Mouse (Mus musculus): ENCODE measurements around the gene Gm47841. TPM values are rescaled to one million over a fixed set of nuclear protein-coding genes. Genes with fewer than 3 reads are reported as not detected.

Gene Gm47841
- polyA plus RNA-seq, 1 experiment from 2014 or later: not detected

- ATAC-seq (ENCODE audit: extremely low read depth, insufficient number of reproducible peaks, low FRiP score, low TSS enrichment): no peak
- no peak overlapping the region for H3K4me2 ChIP-seq
Observed at GRCm38 (mm10) chr15:101054541-101054940, 7.3 kb upstream of the Gm47841 start.

GRCm38 (mm10) chr15:101053832-101054459, 6.7 kb upstream of the Gm47841 start:
- WGBS: 9% methylated on average over 53 of the region's 65 CpGs
- no peak for ATAC-seq (ENCODE audit: extremely low read depth, insufficient number of reproducible peaks, low FRiP score, low TSS enrichment)
- peaks cover 98% of the 10 kb centered on the region for H3K27me3 ChIP-seq (replicated peaks)
- H3K4me1 ChIP-seq: peaks cover 14% of the 10 kb centered on the region
- no peak overlapping the region for H3K27ac ChIP-seq (replicated peaks)
- H3K4me3 ChIP-seq: peak overlapping the region; percentile 53
- H3K9me3 ChIP-seq: no peaks in the 10 kb centered on the region
- peak overlapping the region; percentile 70 for H3K9ac ChIP-seq
- peak overlapping the region; percentile 76 for H3K4me2 ChIP-seq
- H3K36me3 ChIP-seq: peaks cover 11% of the 10 kb centered on the region; the same call in 1 of the 2 replicates

More at GRCm38 (mm10) chr15:101054541-101054940, 7.3 kb upstream of the Gm47841 start:
- H3K9me3 ChIP-seq: no peaks in the 10 kb centered on the region
- no peak overlapping the region for H3K27ac ChIP-seq (replicated peaks)
- WGBS: 74% methylated on average over 10 of the region's 10 CpGs
- H3K36me3 ChIP-seq: peaks cover 11% of the 10 kb centered on the region; the same call in 1 of the 2 replicates
- no peak overlapping the region for H3K9ac ChIP-seq
- peaks cover 14% of the 10 kb centered on the region for H3K4me1 ChIP-seq
- peaks cover 92% of the 10 kb centered on the region for H3K27me3 ChIP-seq (replicated peaks)
- H3K4me3 ChIP-seq: no peak overlapping the region

- no peaks in the 10 kb centered on the region for H3K9me3 ChIP-seq
- H3K4me2 ChIP-seq: peak overlapping the region; percentile 76
- H3K9ac ChIP-seq: peak overlapping the region; percentile 70; the same call in 1 of the 2 replicates
- H3K4me1 ChIP-seq: peaks cover 14% of the 10 kb centered on the region
- no peak for ATAC-seq (ENCODE audit: extremely low read depth, insufficient number of reproducible peaks, low FRiP score, low TSS enrichment)
- H3K27ac ChIP-seq (replicated peaks): no peak overlapping the region
- H3K27me3 ChIP-seq (replicated peaks): peaks cover 100% of the 10 kb centered on the region
- H3K4me3 ChIP-seq: peak overlapping the region; percentile 53
- H3K36me3 ChIP-seq: peaks cover 11% of the 10 kb centered on the region; the same call in 1 of the 2 replicates
- 16% methylated on average over 115 of the region's 120 CpGs for WGBS
Observed at GRCm38 (mm10) chr15:101052560-101053501, 5.6 kb upstream of the Gm47841 start.

- no peaks in the 10 kb centered on the region for H3K9me3 ChIP-seq
Observed at GRCm38 (mm10) chr15:101051869-101052268, 4.7 kb upstream of the Gm47841 start.

GRCm38 (mm10) chr15:101048338-101048896, 1.2 kb upstream of the Gm47841 start:
- peaks cover 100% of the 10 kb centered on the region for H3K27me3 ChIP-seq (replicated peaks)
- H3K4me2 ChIP-seq: no peak overlapping the region
- H3K36me3 ChIP-seq: peaks cover 10% of the 10 kb centered on the region; the same call in 1 of the 2 replicates
- H3K4me1 ChIP-seq: peaks cover 23% of the 10 kb centered on the region
- ATAC-seq (ENCODE audit: extremely low read depth, insufficient number of reproducible peaks, low FRiP score, low TSS enrichment): no peak
- H3K27ac ChIP-seq (replicated peaks): no peak overlapping the region
- WGBS: 52% methylated on average over 5 of the region's 5 CpGs
- H3K9me3 ChIP-seq: no peaks in the 10 kb centered on the region
- H3K4me3 ChIP-seq: no peak overlapping the region
- H3K9ac ChIP-seq: no peak overlapping the region

More at GRCm38 (mm10) chr15:101051869-101052268, 4.7 kb upstream of the Gm47841 start:
- Histone ChIP-seq H3K4me1 (peaks cover 20% of the 10 kb centered on the region), H3K9ac (no peak overlapping the region), H3K36me3 (peaks cover 11% of the 10 kb centered on the region; the same call in 1 of the 2 replicates), H3K4me2 (no peak overlapping the region), H3K27me3 (replicated peaks) (peaks cover 100% of the 10 kb centered on the region), H3K4me3 (no peak overlapping the region), H3K27ac (replicated peaks) (no peak overlapping the region)
- 70% methylated on average over 10 of the region's 10 CpGs for WGBS
- ATAC-seq (ENCODE audit: extremely low read depth, insufficient number of reproducible peaks, low FRiP score, low TSS enrichment): no peak

- Histone ChIP-seq H3K27me3 (replicated peaks) (peaks cover 98% of the 10 kb centered on the region), H3K9me3 (no peaks in the 10 kb centered on the region), H3K4me2 (peak overlapping the region; percentile 92), H3K27ac (replicated peaks) (no peak overlapping the region), H3K36me3 (no peaks in the 10 kb centered on the region), H3K9ac (peak overlapping the region; percentile 72), H3K4me3 (peak overlapping the region; percentile 57), H3K4me1 (peaks cover 18% of the 10 kb centered on the region)
- under 1% methylated on average over 63 of the region's 77 CpGs for WGBS
- no peak for ATAC-seq (ENCODE audit: extremely low read depth, insufficient number of reproducible peaks, low FRiP score, low TSS enrichment)
Observed at GRCm38 (mm10) chr15:101046527-101047193, 537 bp downstream of the Gm47841 start.

GRCm38 (mm10) chr15:101046039-101046526, 1.1 kb downstream of the Gm47841 start:
- no peaks in the 10 kb centered on the region for H3K36me3 ChIP-seq
- H3K4me3 ChIP-seq: peak overlapping the region; percentile 57
- H3K9me3 ChIP-seq: no peaks in the 10 kb centered on the region
- H3K27ac ChIP-seq (replicated peaks): no peak overlapping the region
- peak overlapping the region; percentile 72 for H3K9ac ChIP-seq
- H3K4me1 ChIP-seq: peaks cover 18% of the 10 kb centered on the region
- peaks cover 98% of the 10 kb centered on the region for H3K27me3 ChIP-seq (replicated peaks)
- peak overlapping the region; percentile 92 for H3K4me2 ChIP-seq
- no peak for ATAC-seq (ENCODE audit: extremely low read depth, insufficient number of reproducible peaks, low FRiP score, low TSS enrichment)
- WGBS: 2% methylated on average over 43 of the region's 43 CpGs

GRCm38 (mm10) chr15:101044531-101044930, 2.7 kb downstream of the Gm47841 start:
- no peak overlapping the region for H3K4me3 ChIP-seq
- peaks cover 98% of the 10 kb centered on the region for H3K27me3 ChIP-seq (replicated peaks)
- no peak overlapping the region for H3K9ac ChIP-seq
- WGBS: 26% methylated on average over 6 of the region's 6 CpGs
- peaks cover 18% of the 10 kb centered on the region for H3K4me1 ChIP-seq
- no peaks in the 10 kb centered on the region for H3K9me3 ChIP-seq
- H3K4me2 ChIP-seq: no peak overlapping the region
- no peak; the same call in 1 of the 2 replicates for ATAC-seq (ENCODE audit: extremely low read depth, insufficient number of reproducible peaks, low FRiP score, low TSS enrichment)
- no peaks in the 10 kb centered on the region for H3K36me3 ChIP-seq
- H3K27ac ChIP-seq (replicated peaks): no peak overlapping the region

GRCm38 (mm10) chr15:101042613-101043012, 4.6 kb downstream of the Gm47841 start:
- WGBS: 21% methylated on average over 6 of the region's 6 CpGs
- no peak overlapping the region for H3K4me2 ChIP-seq
- no peak for ATAC-seq (ENCODE audit: extremely low read depth, insufficient number of reproducible peaks, low FRiP score, low TSS enrichment)
- H3K9ac ChIP-seq: no peak overlapping the region
- no peaks in the 10 kb centered on the region for H3K9me3 ChIP-seq
- H3K4me1 ChIP-seq: peaks cover 18% of the 10 kb centered on the region
- H3K4me3 ChIP-seq: no peak overlapping the region
- no peaks in the 10 kb centered on the region for H3K36me3 ChIP-seq
- H3K27me3 ChIP-seq (replicated peaks): peaks cover 98% of the 10 kb centered on the region
- no peak overlapping the region for H3K27ac ChIP-seq (replicated peaks)

GRCm38 (mm10) chr15:101041966-101042365, 5.2 kb downstream of the Gm47841 start:
- Histone ChIP-seq H3K27ac (replicated peaks) (no peak overlapping the region), H3K27me3 (replicated peaks) (peaks cover 98% of the 10 kb centered on the region), H3K4me2 (no peak overlapping the region), H3K4me3 (no peak overlapping the region), H3K9me3 (no peaks in the 10 kb centered on the region), H3K4me1 (peaks cover 12% of the 10 kb centered on the region), H3K9ac (no peak overlapping the region), H3K36me3 (no peaks in the 10 kb centered on the region)
- 43% methylated on average over 6 of the region's 6 CpGs for WGBS
- ATAC-seq (ENCODE audit: extremely low read depth, insufficient number of reproducible peaks, low FRiP score, low TSS enrichment): no peak

Measured in heart, embryonic 13.5 days (tissue).